Mouse (Mus musculus): ENCODE results near the gene Tspan12.
A peak's percentile ranks its signal among the peaks of the same experiment; 100 is the strongest.
"Not testable (repeated sequence)": the region's sequence is repeated elsewhere in the genome, so short reads cannot be mapped to it uniquely, and the experiment has no call there.

Tspan12 gene

DNA sequence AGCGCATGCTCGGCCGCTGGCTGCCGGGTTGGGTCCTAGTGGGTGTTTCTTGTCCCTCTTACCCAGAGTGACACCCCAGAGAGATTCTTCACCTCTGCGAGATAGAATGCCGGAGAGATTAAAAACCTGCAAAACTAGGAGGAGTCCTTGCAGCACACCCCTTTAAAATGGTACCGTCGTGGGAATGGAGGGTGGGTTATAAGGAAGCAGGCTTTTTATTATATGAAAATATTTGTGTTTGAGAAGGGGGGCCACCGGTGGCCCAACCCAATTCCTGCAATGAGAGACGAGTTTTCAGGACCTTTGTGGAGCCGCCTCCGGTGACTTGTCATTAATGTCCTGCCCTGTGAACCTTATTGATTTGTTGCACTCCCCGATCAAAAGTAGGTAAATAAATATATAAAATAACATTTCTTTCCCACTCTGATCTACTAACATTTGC is at the start of gene Tspan12:
Tspan12 (minus strand) TSS at position 172 of the 442 bp plus-strand sequence.
- no peak for DNase-seq (ENCODE audit: extremely low read depth, low read depth, low spot score)

DNA sequence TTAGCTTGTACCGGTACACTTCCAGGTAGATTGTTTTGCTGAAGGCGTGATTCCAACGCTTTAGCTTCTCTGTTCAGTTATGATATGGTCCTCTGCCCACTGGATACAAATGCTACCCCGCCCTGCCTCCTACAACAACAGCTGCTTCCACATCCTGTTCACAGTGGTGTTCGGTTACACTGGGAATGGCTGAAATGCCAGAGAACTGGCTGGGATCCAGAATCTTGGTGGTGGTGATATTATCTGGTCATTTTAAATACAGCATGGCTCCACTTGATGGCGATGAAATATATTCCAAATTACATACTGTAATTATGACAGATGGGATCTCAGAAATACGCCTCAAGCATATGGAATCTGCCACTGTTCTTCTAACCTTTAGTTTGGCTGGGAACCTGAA is 42.1 kb upstream of the Tspan12 start:
- peak; percentile 34 for DNase-seq (ENCODE audit: extremely low read depth, low read depth, low spot score)

DNA sequence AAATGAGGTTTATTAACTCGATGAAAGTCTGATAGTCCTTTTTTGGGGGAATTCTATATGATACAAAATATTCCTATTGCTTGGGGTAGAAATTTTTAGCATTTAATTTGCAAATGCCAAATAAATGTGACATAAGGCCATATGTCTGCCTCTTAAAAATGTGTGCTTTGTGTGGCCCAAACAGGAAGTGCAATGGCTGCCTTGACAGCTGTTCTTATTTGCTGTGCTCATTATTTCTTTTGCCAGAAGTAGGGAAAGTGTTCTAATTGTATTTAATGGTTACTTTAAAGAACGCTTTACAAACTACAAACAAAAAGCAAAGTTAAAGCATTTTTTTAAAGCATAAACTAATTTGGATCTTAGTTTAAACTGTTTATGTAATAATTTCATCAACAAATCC is 36.8 kb upstream of the Tspan12 start:
- DNase-seq (ENCODE audit: extremely low read depth, low read depth, low spot score), result no peak

DNA sequence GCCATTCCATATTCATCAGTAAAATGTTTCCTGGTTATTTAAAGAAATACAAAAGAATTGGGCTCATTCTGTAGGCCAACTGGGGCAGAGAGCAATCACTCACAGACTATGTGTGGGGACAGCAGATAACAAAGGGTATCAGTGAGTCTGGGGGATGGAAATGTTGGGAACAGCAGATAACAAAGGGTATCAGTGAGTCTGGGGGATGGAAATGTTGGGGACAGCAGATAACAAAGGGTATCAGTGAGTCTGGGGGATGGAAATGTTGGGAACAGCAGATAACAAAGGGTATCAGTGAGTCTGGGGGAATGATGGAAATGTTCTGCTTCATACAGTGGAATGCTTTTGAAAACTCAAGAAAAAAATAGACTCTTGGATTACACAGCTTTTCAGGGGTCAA is 35.7 kb upstream of the Tspan12 start:
- DNase-seq (ENCODE audit: extremely low read depth, low read depth, low spot score), result not testable (repeated sequence)

DNA sequence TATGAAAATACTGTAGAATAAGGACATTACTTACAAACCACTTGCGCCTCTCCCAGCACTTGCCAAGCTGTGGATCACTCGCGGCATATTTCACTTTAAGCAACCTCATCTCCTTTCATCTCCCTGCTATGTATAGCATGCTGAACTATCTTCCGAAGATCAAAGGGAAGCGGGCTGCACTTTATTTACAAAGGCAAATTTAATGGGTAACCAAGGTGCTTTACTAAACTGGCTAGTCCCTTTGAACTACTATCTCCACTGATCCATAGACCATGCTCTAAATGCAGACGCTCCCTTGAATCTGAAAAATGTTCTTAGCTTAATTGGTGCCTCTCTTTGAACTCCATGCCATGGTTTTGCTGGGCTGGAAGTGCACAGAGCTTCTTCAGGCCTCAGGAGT is 27.2 kb upstream of the Tspan12 start:
- DNase-seq (ENCODE audit: extremely low read depth, low read depth, low spot score), result no peak

DNA sequence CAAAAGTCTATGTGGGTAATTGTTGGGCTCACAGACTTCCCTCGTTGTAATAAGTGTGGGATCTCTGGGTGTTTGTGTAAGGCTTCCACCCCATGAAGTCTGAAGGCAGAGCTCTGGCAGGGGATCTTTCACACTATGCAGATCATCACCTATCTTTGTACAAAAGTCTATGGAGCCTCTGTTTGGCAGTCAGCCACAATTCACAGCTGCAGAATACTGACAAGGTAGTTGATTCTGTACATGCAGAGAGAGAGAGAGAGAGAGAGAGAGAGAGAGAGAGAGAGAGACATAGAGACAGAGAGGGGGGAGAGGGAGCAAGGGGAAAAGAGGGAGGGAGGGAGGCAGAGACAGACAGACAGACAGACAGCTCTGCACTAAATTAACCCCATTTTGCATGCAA is 15.0 kb upstream of the Tspan12 start:
- no peak for DNase-seq (ENCODE audit: extremely low read depth, low read depth, low spot score)

DNA sequence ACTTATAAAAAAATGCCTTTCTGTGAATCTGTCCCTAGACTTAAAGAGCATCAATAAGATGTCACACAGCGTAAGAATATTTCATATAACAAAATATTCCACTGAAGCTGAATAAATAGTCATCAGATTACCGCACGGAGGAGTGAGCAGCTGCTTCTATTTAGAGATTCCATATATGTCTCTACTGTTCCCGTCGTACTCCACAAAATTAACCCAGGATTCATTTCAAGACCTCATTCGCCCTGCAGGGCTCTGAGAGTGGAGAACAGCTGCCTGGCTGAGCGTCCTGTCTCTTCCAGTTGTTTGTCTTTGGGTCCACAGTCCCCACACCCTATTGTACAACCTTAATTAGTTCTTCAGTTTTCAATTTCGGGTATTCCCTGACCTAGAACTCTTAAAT is 11.9 kb upstream of the Tspan12 start:
- no peak for DNase-seq (ENCODE audit: extremely low read depth, low read depth, low spot score)

DNA sequence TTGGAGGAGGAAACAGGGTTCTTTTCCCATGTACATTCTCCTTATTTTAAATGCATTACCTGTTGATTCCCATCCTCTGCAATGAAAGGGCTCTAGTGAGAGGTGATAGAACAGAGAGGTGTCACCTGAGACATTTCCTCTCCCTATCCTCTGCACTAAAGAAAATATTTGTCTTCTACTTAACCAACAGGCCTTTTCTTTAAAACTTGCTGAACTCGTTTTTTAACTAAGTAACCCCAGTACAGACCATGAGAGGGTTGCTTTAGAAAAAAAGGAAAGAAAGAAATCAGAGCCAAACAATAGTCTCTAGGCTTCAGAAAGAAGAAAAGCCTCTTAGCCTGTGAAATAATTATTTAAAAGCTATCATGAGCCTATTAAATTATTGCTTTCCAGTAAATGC is 11.2 kb upstream of the Tspan12 start:
- no peak for DNase-seq (ENCODE audit: extremely low read depth, low read depth, low spot score)

DNA sequence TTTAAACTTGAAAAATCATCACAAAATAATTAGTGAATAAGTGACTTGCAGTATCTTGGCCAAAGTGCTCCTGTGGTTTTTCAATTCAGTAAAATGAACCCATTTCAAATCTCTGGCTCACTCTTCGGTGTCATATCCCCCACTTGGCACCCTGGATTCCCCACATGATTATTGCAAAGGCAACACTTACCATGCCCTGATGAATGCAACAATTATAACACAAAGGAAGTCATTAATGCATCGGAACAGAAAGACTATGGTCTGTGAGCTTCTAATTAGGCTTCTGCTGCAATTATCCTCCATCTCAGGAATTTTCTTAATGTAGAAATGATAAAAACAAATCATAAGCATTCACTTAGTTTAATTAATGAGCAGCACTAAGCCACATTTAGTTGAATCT is 9.0 kb upstream of the Tspan12 start:
- no peak for DNase-seq (ENCODE audit: extremely low read depth, low read depth, low spot score)

DNA sequence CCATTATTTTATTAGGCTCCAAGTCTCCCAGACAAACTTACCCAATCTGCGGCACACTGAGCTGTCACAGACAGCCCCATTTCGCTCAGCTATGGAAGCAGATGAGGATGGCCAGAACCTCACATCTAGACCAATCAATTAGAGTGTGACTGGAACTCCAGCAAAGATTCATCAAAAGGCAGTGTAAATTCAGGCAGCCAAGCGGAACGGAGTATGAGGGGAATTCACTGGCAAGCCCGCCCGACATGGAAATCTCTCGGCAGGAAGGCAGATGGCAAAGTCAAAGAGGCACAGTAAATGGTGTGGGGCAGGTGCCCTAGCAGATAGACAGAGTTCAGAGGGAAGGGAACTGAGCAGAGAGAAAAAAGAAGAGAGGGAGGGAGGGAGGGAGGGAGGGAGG is 5.5 kb upstream of the Tspan12 start:
- no peak for DNase-seq (ENCODE audit: extremely low read depth, low read depth, low spot score)

DNA sequence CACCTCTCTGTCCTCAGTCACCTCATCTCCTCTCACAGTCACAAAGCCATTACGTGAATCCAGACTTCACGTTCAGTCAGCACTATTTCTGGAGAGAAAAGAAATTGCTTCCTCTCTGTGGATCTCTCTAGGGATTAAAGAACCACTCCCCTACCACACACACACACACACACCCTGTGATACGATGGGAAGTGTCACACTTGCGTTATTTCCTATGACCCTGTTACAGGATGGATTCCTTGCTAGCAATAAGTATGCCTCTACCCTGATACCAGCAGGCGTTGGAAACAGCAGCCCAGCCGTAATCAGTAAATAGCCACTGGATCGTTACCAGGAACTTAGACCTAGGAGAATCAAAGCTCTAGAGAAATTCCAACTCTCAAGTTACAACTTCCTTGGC is 3.6 kb upstream of the Tspan12 start:
- DNase-seq (ENCODE audit: extremely low read depth, low read depth, low spot score), result no peak

DNA sequence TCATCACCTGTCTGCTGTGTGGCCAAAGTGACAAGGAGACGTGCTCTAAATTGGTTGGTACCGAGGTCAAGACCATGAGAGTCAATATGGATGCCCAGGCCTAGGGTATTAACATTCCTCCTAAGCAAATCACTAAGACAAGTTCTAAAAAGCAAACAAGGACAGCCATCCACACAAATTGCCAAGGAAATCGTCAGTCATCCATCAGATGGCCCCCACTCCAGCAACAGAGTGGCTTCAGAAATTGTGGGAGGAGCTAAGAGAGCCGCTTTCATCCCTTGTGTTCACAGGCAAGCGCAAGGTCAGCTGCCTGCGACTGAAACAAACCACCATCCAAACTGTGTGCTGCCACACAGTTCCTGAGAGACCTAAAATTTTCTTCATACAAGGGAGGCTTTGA is 1.0 kb upstream of the Tspan12 start:
- no peak for DNase-seq (ENCODE audit: extremely low read depth, low read depth, low spot score)

DNA sequence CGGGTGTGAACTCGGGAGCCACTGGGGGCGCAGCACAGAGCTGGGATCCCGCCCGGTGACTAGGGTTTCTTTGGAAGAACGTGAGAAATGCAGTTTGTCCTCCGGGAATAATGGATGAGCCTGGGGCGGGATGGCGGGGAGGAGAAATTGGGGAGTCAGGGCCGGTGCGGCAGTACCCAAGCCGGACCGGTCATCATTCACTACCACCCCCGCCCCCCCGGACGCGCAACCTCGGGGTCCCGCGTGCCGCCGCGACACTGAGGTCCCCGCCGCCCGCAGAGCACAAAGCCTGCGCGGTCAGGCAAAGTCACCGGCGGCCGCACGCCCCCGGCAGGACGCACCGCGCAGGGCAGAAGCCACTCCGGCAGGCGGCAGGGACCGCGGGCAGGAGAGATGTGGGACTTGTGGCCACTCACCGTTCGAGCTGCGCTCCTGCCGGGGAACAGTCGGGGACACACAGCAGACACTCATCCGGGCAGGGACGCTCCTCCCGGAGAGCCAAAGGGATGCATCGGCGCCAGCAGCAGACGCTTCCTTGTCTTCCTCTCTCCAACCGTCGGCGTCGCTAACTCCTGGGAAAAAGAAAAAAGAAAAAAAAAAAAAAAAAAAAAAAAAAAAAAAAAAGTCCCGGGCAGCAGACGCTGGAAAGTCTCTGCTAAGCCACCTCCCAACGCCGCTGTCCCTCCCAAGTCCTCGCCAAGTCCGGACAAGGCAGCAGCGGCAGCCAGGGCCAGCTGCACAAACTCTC is 545 bp downstream of the Tspan12 start:
- DNase-seq (ENCODE audit: extremely low read depth, low read depth, low spot score), result no peak

DNA sequence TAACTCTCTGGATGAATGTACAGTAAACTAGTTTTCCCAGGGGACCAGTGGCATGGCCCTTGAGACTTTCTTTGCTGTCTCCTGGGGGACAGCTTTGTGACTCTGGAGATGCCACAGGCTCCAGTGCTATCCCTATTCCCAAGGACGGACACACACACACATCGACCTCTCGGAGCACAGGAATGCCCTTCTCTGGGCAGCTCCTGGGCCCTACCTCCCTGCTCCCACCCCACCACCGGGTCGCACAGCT is 1.0 kb downstream of the Tspan12 start:
- DNase-seq (ENCODE audit: extremely low read depth, low read depth, low spot score), result no peak

DNA sequence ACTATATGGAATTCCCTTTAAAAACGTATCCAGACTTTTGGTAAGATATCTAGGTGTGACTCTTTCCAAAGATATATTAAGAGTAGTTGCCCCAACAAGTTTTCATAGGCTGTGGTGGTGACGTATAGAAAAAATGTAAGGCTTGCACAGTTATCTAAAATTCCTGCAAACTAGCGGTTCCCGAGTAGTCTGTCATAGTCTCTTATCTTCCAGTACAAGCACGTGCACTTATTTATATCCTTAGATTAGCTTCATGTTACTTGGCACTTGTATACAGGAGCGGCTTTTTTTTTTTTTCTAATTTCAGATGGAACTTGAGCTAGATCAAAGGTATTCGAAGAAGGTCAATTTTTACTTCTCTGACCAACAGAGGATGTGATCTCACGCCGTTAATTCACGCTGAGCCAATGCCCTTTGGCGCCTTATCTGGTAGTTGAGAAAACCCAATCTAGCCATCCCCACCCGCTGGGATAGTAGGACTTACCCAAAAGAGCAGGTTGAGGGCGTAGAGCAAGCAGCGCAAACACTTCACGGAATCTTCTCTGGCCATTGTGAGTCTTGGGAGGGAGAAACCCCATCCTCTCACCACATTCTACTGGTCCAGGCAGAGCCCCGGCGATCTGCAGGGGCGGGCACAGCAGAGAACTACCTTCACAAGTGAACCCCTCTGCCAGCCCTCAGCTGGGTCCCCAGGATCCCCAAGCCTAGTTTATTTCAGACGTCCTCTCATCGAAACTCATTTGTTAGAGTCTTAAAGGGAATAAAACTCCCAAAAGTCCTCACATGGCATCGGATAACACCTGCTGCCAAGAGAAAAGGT is 1.6 kb downstream of the Tspan12 start:
- no peak for DNase-seq (ENCODE audit: extremely low read depth, low read depth, low spot score)

DNA sequence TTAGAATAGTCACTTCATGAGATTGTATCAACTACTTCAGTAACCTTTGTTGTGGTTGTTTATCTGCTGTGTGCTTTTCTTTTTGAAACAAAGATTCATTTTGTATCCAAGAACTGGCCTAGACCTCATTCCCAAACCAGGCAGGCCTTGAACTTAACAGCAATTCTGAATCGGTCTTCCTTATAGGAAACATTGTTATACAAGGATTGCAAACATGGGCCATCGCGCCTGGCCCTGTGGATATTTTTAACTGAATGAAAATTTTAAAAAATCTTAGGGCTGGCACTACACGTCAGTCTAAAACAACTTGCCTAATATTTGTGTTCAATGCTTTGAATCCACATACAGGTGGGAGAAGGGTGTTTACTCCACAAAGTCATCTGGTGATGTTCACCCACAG is 3.5 kb downstream of the Tspan12 start:
- DNase-seq (ENCODE audit: extremely low read depth, low read depth, low spot score), result no peak

DNA sequence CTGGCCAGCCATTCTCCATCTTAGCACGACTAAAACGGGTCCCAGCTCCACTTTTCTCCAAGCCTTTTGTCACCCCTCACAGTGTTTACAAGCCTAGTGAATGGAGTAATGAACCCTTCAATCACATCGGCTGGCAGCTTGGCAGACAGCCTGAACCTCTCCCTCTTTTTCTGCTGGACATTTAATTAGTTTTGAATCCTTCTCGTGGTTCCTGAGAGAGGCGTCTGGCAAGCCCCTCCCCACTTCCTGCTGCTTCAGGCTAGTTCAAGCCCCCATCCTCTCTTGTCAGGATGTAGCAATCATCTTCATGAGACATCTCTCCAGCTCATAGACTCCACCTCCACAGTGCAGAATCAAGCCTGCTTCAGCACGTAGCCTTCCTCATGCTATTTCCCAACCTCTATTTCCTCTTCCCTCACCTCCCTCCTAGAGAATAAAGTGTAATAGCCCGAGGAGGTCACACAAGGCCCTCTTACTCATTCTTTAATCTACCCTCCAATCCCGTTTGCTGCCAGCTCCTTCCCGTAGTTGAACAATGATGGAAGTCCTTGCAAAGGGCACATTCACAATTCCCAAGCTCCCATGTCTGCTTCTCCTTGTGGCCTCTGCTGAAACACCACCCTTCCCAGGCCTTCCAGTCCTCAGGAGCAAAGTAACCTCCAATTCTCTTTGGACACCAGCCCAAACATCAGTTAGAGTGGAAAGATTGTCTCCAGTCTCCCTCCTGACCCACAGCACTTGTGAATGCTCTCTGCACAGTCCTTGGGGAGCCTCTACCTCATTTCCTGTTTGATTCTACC is 12.1 kb downstream of the Tspan12 start:
- DNase-seq (ENCODE audit: extremely low read depth, low read depth, low spot score), result no peak

DNA sequence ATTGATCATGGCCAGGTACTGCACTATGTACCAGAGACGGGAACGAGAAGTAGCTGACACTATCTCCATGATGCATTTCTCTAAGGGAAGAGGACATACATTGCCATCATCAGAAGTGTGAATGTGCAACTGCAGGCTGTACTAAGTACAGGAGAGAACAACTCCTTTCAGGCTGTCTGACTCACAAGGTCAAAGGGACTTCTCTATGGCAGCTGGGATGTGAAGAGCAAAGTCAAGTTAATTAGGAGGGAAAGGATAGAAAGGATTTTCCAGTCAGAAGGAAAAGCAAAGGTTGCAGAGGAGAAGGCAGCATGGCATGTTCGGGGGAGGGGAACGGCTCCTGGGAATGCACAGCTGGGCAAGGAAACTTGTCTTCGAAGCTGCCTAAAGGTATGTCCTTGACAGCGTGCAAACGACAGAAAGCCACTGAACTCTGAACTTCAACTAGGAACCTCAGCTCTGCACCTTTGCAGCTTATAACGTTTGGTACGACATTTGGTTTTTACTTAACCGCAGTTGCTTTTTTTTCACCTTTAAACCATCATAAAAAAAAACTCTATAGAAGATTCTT is 13.0 kb downstream of the Tspan12 start:
- no peak for DNase-seq (ENCODE audit: extremely low read depth, low read depth, low spot score)

DNA sequence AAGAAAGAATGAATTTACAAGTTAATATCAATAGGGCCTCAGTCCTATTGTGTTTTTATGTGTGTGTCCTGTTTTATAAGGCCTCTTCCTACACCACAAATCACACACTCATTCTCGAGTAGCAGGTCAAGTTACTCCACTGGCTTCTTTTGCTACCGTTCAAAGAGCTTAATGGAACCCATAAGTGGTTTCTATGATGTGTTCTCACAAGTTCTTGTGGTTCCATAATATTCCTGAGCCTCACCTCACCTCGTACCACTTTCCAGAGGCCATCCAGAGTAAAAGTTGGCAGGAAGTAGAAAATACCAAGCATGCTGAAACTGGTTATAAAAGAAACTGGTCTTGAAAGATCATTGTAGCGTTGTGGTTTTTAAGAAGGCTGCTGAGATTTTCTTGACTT is 18.8 kb downstream of the Tspan12 start:
- no peak for DNase-seq (ENCODE audit: extremely low read depth, low read depth, low spot score)

DNA sequence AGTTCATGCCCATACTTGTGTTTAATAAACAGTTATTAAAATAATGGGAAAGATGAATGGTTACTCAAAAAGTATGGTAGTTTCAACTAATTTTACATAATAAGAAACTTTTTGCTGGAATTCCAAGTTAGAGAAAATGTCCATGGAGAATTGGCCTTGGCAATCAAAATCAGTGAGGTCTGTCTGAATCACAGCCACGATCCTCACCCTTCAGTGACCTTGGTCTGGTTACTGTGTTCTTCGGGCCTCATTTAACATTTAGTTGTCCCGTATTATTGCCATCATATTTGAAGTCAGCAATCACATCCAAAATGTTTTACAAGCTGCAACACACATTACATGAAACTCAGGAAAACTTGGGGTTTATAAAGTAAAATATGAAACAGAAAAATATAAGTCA is 20.4 kb downstream of the Tspan12 start:
- DNase-seq (ENCODE audit: extremely low read depth, low read depth, low spot score), result no peak

DNA sequence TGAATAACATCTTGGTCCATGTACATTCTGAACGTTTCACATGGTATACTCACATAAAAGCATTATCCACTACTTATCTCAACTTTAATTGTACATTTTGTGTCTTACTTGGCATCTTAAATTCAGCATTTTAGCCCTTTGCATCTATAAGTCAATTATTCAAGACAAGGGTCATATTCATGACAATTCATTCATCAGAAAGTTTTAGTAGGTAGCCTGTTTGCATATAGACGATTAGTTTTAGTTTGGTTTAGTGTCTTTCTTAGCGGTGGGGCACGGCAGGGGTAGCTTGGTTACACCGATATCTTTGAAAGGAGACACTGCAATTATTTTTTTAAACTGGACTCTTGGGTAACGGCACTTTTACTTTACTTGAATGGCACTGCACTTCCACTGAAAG is 21.4 kb downstream of the Tspan12 start:
- DNase-seq (ENCODE audit: extremely low read depth, low read depth, low spot score), result no peak

DNA sequence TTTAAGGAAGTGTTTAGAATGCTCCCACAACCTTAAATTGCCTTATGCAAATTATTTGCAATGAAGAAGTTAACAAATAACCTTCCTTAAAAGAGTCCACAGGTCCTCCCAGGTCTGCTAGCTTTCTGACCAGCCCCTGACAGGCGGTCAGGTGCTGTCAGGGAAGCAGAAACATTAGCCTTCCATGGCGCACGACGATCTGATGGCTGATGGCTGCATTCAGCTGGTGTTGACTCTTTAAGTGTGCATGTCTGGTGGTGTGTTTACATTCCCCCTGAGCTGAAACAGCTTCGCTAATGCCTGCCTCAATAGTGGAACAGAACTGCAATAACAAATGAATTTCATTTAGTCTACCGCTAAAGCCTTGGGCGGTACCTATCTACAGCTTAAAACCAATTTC is 22.4 kb downstream of the Tspan12 start:
- no peak for DNase-seq (ENCODE audit: extremely low read depth, low read depth, low spot score)

All from fat pad, adult 2 months (tissue).